Mouse (Mus musculus): ENCODE measurements at regions not wholly inside any gene's neighbourhood (a gene's known extent, or its start where the extent isn't known, plus 50 kb on each side); places are given as distances from the start of the nearest gene placed in this dataset.

DNA sequence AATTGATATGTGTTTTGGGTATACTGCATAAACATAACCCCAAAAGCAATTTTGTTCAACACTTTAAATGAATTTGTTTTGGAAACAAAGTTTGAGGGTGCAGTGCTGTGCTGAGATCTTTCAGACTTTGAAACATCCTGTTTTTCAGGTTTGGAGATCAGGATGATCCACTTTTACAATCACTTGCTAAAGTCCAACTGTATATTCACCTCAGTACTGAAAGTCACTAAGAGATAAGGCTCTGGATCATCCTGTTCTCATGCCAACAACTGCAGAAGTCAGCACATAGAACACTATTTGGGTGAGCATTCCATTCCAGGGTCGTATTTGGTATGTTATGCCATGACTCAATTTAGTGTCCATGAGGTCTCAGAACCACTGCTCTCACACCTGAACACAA, 72.0 kb upstream of the Unc5c start:
- ATAC-seq (ENCODE audit: insufficient read depth) = no peak
- no peak for DNase-seq
- TF ChIP-seq CTCF (IDR thresholded peaks at IDR 0.05; ENCODE audit: low read depth) = no peak
- H3K27me3 ChIP-seq (ENCODE audit: insufficient read depth, low read length) = no peaks in the 10 kb centered on the region
- no peaks in the 10 kb centered on the region for H3K36me3 ChIP-seq (ENCODE audit: insufficient read depth)
- H3K27ac ChIP-seq (ENCODE audit: low read depth) = no peak overlapping the region
- H3K9me3 ChIP-seq (ENCODE audit: low read depth, low read length) = no peaks in the 10 kb centered on the region
- 69% methylated on average over 1 of the region's 1 CpGs for WGBS
- H3K4me2 ChIP-seq = no peak overlapping the region
- H3K9ac ChIP-seq = no peak overlapping the region
- H3K4me1 ChIP-seq (ENCODE audit: insufficient read depth) = no peaks in the 10 kb centered on the region
- H3K4me3 ChIP-seq (ENCODE audit: low read depth, low read length) = no peak overlapping the region

DNA sequence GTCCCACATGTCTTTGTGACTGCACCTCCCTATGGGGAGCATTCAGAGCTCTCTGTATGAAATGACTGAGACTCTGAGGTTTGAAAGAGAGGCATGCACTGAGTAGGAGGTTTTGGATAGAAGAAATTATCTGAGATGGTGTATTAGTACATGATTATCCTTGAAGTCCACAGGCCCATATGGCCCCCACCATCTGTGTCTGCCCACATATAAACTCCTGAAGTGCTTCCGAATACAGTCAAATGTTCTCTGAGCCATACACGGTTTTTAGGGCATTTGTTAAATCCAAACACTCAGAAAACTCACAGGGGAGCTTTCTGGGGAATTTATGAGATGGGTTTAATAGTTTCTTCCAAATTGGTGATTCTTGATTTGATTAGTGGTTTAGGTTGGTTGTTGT, 66.8 kb upstream of the Unc5c start:
- Histone ChIP-seq H3K4me3 (ENCODE audit: low read depth, low read length) (no peak overlapping the region), H3K4me2 (no peak overlapping the region), H3K27ac (ENCODE audit: low read depth) (no peak overlapping the region), H3K36me3 (ENCODE audit: insufficient read depth) (no peaks in the 10 kb centered on the region), H3K4me1 (ENCODE audit: insufficient read depth) (0 out of 2 replicates have a peak, but pooled peaks cover 2% of the 10 kb centered on the region), H3K27me3 (ENCODE audit: insufficient read depth, low read length) (no peaks in the 10 kb centered on the region), H3K9me3 (ENCODE audit: low read depth, low read length) (no peaks in the 10 kb centered on the region), H3K9ac (no peak overlapping the region)
- no peak for DNase-seq
- no peak for TF ChIP-seq CTCF (IDR thresholded peaks at IDR 0.05; ENCODE audit: low read depth)
- 72% methylated on average over 2 of the region's 2 CpGs for WGBS
- ATAC-seq (ENCODE audit: insufficient read depth) = no peak

All from lung, embryonic 14.5 days (tissue).